Mouse (Mus musculus): ENCODE results near the gene Mrps23.

Gene Mrps23

DNA sequence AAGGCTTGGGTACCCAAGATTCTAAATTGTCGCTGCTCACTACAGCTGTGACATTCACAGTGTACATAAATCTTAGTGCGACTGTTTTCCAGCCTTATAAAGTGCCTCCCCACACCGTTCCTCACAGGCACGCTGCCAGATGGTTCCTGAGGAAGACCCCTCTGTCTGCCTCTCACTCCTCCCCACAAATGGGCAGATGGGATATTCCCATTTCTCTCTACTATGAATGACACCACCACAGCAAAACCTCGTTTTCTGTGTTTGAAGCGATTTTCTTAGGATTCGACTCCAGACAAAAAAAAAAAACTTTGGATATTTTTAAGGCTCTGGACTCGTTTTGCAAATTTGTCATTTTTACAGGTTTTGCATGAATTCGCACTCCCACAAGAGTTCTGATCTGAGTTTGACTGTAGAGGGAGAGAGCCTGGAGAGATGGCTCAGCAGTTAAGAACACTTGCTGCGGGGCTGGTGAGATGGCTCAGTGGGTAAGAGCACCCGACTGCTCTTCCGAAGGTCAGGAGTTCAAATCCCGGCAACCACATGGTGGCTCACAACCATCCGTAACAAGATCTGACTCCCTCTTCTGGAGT, 41.5 kb downstream of the Mrps23 start:
- in situ Hi-C loops (cut with MboI), result no loop called here

- in situ Hi-C loops (cut with MboI), result no loop called here
These were observed 44.4 kb downstream of the Mrps23 start for GRCm38 (mm10) chr11:88248636-88249035.

DNA sequence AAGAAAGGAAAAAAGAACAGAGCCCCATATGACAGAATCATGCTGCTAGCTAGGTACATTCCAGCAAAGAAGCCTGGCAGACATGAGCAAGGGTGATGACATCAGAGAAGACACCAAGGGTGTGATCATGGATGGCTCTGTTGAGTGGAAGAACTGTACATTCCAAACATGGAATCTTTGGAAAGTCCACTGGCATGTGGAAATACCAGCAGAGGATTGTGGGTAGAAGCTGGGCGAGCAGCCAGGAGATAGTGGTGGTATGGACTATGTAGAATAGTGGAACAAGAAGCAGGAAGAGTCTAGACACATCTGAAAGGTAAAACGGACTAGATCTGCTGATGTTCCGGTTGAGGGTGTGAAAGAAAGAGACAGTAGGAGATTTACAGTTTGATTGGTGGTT, 46.4 kb downstream of the Mrps23 start:
- in situ Hi-C loops (cut with MboI), result loop anchor here (10.0 kb wide), 1 partner anchor 574 kb away; no protein-coding TSS in a partner anchor

GRCm38 (mm10) chr11:88251295-88251694, 47.1 kb downstream of the Mrps23 start:
- in situ Hi-C loops (cut with MboI), result loop anchor here (10.0 kb wide), 1 partner anchor 574 kb away; no protein-coding TSS in a partner anchor

GRCm38 (mm10) chr11:88251972-88252766, 48.0 kb downstream of the Mrps23 start:
- in situ Hi-C loops (cut with MboI), result loop anchor here (10.0 kb wide), 1 partner anchor 573 kb away; no protein-coding TSS in a partner anchor

DNA sequence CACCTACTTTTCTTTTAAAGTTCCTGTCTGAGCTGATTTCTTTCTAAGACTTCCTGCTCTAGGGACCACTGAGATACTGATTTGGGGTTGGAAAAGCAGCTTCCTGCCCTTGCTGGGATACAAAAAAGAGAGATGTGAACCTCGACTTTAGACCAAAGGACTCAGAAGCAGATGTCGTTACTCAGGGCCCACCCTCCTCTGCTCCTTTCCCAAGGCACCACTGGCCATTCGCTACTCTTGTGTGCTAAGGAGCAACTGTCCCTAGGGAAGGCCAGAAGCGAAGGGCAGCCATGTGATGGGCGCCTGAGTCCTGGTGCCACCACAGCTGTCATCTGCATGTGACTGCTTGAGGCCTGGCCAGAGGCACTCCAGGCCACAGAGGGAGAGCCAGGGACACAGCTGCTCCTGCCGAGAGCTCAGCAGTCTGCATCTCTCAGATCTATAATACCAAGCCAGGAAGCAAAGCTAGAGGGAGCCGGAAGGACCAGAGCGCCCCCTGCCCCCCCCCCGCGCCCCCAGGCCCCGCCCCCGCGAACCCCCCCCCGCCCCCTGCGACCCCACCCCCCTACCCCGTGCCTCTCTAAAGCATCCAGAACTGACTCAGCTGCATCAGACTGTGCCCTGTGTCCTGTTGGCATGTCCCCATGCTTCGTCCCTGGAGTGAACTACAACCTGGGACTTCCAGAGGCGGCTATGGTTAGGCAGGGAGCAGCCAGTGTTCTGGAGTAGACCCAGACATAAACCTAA, 48.8 kb downstream of the Mrps23 start:
- in situ Hi-C loops (cut with MboI), result loop anchor here (10.0 kb wide), 1 partner anchor 572 kb away; no protein-coding TSS in a partner anchor

DNA sequence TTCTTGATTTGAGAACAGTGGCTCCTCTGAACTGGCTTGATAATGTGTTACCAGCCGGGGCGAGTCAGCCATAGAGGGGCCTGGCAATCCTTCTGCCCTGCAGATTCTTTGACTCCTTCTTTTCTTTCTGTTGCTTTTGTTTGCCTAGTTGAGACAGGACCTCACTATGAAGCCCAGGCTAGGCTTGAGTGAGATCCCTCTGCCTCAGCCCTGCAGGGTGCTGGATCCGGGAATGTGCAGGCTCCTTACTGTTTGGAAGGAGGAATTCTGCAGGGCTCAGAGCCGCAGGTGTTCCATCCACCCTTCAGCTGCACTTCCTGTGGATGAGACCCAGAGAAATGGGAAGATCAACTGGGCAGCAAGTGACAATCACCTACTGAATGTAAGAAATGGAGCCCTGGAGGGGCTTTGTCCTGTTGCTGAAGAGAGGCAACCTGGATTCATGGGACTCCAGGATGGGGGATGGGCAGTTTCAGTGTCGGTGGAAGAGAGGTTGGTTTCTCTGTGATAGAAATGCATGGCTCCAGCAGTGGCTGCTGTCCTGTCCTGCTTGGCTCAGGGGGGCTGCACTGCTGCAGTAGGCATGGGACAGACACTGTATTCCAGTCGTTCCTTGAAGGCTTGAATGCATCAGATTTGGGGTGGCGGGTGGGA, 49.5 kb downstream of the Mrps23 start:
- in situ Hi-C loops (cut with MboI), result loop anchor here (10.0 kb wide), 1 partner anchor 571 kb away; no protein-coding TSS in a partner anchor

GRCm38 (mm10) chr11:88257700-88258099, 53.5 kb downstream of the Mrps23 start:
- in situ Hi-C loops (cut with MboI), result loop anchor here (10.0 kb wide), 1 partner anchor 567 kb away; no protein-coding TSS in a partner anchor

DNA sequence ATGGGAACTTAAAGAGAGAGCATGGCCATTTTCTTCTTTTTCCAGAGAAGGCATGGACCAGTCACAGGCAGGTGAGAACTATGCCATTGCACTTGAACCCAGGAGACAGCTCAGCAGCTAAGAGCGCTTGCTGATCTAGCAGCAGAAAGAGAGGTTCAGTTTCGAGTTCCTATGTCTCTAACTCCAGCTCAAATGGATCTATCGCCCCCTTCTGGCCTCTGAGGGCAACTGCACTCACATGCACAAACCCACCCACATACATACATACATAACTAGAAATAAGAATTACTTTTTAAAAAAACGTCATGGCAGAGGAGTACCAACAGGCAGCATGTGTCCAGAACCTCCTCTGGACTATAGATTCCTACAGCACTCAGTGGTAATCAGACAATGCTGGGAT, 54.0 kb downstream of the Mrps23 start:
- in situ Hi-C loops (cut with MboI), result loop anchor here (10.0 kb wide), 1 partner anchor 567 kb away; no protein-coding TSS in a partner anchor

DNA sequence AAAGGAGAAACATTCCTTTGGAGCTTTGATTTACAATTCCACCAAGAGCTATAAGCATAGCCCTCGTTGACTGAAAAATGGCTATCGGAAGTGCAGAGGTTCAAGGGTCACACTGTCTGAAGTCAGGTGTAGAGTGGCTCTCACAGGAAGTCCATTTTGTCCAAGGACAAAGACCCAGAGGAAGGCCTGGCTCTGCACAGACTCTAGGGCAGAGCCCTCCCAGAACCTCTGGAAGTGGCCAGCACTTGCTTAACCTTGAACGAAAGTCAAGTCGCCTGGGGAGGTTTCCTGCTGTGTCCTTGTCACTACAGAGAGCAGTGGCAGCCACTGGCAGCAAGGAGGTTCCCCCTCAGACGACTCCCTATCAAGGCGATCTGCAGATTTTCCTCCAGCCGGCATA, 56.3 kb downstream of the Mrps23 start:
- in situ Hi-C loops (cut with MboI), result no loop called here
